Mouse (Mus musculus): Measurements from ENCODE around the gene Gm7347. TPM values are rescaled to one million over a fixed set of nuclear protein-coding genes. Genes with fewer than 3 reads are reported as not detected.

Gene Gm7347
- not detected for total RNA-seq (2023)

GRCm38 (mm10) chr5:26058481-26058880, at the start of gene Gm7347:
TSS of gene Gm7347 (minus strand) at chr5:26058581.

GRCm38 (mm10) chr5:26105262-26105661, 46.9 kb upstream of the Gm7347 start, which contains the start of gene 5031410I06Rik:
TSS of gene 5031410I06Rik (minus strand) at chr5:26105362.

GRCm38 (mm10) chr5:26089191-26089590, 30.8 kb upstream of the Gm7347 start, which contains the start of gene Gm10471:
TSS of gene Gm10471 (minus strand) at chr5:26089291.

GRCm38 (mm10) chr5:26039458-26039857, 18.9 kb downstream of the Gm7347 start, which contains the start of gene Speer4a:
TSS of gene Speer4a (minus strand) at chr5:26039558.

GRCm38 (mm10) chr5:26022816-26023215, 35.6 kb downstream of the Gm7347 start, which contains the start of gene Gm5862:
TSS of gene Gm5862 (minus strand) at chr5:26022916.

GRCm38 (mm10) chr5:26004698-26005097, 53.7 kb downstream of the Gm7347 start, which contains the start of gene Gm1979:
TSS of gene Gm1979 (minus strand) at chr5:26004798.

Other genes starting within 250 kb of the Gm7347 start
- gene Gm21663, start 116.2 kb downstream of the Gm7347 start, total RNA-seq (2023): not detected
- not detected for gene Gm21671, start 104.2 kb downstream of the Gm7347 start, total RNA-seq (2023)
- not detected for gene Gm21680, start 85.9 kb downstream of the Gm7347 start, total RNA-seq (2023)
- gene Gm21698, start 69.9 kb downstream of the Gm7347 start, total RNA-seq (2023): not detected
- not detected for gene Gm1979, start 53.8 kb downstream of the Gm7347 start, total RNA-seq (2023)
- gene Gm5862, start 35.7 kb downstream of the Gm7347 start, total RNA-seq (2023): not detected
- gene Speer4a, start 19.0 kb downstream of the Gm7347 start, total RNA-seq (2023): not detected
- gene Gm10471, start 30.7 kb upstream of the Gm7347 start, total RNA-seq (2023): not detected
- gene 5031410I06Rik, start 46.8 kb upstream of the Gm7347 start, total RNA-seq (2023): not detected
- not detected for gene Gm10220, start 62.8 kb upstream of the Gm7347 start, total RNA-seq (2023)
- gene Gm7361, start 199.1 kb upstream of the Gm7347 start, total RNA-seq (2023): not detected

Data from CD4-positive naive resting alpha-beta T cell, adult 76 days (primary cell).